Mouse (Mus musculus) left cerebral cortex, adult 6 months (tissue): ENCODE results near the gene Atoh7. TPM values are rescaled to one million over a fixed set of nuclear protein-coding genes. Genes with fewer than 3 reads are reported as not detected.

Experiments used
- long read RNA-seq, 2 experiments: library from polyadenylated mRNA; unstranded; transcript quantifications; one replicate each; pipeline ENCODE4 v2.0.0; 2019 to 2020
- polyA plus RNA-seq: library from polyadenylated mRNA; unstranded; fragments of <200 nt; fragmentation: Nextera tagmentation; gene quantifications from 2 replicates; pipeline ENCODE4 v1.2.3, GENCODE M21; 2021

The Atoh7 gene
- 2.6 and 2.8 TPM in 2 replicates for polyA plus RNA-seq
- long read RNA-seq, experiment 1, partial matches to known transcripts = 0 of 2 reads
- long read RNA-seq, experiment 1, other reads (novel, unspliced or antisense) = 0 of 2 reads
- long read RNA-seq, experiment 2, partial matches to known transcripts = 0 of 3 reads
- long read RNA-seq, experiment 2, other reads (novel, unspliced or antisense) = 0 of 3 reads

GRCm38 (mm10) chr10:63099521-63099920 is at the start of gene Atoh7:
Gene Atoh7, plus strand, starts transcription at chr10:63099651.

GRCm38 (mm10) chr10:63059862-63060261 is 39.6 kb upstream of the Atoh7 start, which contains the start of gene Pbld1:
Gene Pbld1, plus strand, starts transcription at chr10:63060162.

Other genes with a start within 250 kb of the Atoh7 start
- 5.1 and 6.4 TPM in 2 replicates for gene Tet1, start 190.7 kb upstream of the Atoh7 start, polyA plus RNA-seq
- gene Slc25a16, start 179.0 kb upstream of the Atoh7 start, polyA plus RNA-seq = 5.4 and 23.3 TPM in 2 replicates
- 0.23 and 0.82 TPM in 2 replicates for gene Dna2, start 152.6 kb upstream of the Atoh7 start, polyA plus RNA-seq
- 35.9 and 44.4 TPM in 2 replicates for gene Rufy2, start 119.4 kb upstream of the Atoh7 start, polyA plus RNA-seq
- gene Hnrnph3, start 75.4 kb upstream of the Atoh7 start, polyA plus RNA-seq = 17.5 and 23.0 TPM in 2 replicates
- 0.59 and 1.0 TPM in 2 replicates for gene Pbld2, start 75.3 kb upstream of the Atoh7 start, polyA plus RNA-seq
- gene Pbld1, start 39.5 kb upstream of the Atoh7 start, polyA plus RNA-seq = 0.98 and 1.2 TPM in 2 replicates
- 0.60 and 0.73 TPM in 2 replicates for gene Mypn, start 104.3 kb downstream of the Atoh7 start, polyA plus RNA-seq
- gene Herc4, start 144.2 kb downstream of the Atoh7 start, polyA plus RNA-seq = 8.6 and 10.8 TPM in 2 replicates